Comparison of ENCODE assay signal across 1 mouse cellular context in the genomic region with DNA sequence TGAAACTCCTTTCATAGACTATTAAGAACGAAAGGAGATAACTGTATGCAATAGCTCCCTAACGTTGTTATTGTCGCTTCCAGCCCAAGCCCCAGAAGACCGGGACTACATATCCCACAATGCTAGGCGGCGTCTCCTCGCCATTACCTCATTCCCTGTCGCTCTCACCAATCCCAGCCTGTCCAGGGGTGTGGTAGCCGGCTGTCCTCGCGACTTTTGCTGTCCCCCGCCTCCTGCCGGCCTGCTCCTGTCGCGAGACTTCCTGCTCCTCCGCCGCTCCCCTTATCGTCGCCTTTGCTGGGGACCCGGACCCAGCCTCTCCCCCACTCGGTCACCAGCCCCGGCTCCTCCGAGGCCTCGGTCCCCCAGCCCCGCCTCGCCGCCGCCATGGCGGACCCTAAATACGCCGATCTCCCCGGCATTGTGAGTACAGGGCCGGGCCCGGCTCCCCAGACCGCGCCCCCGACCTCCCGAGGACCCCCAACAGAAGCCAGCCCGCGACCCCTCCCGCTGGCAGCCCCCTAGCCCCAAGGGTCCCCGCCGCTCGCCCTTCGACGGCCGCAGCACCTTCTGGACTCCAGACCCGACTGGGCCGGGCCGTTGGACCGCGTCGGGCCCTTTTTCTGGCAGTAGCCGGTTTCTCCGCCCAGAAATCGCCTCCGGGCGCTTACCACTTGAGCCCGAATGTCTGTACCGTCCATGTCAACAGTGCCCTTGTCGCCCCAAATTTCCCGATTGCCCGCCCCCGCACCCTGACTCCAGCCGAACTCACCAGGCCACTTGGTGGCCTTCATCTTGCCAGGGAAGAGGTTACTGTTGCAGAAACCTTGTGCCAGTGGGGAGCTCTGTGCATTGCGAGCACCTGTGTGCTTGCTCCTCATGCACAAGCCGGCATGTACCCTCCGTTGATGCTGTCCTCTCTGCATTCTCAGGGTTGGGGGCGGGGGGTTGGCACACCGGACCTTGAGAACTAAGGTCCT.
TF ChIP-seq lines count a peak whose summit lies in the region.

A gene (plus strand): TSS at position 257 of the 980 bp plus-strand sequence.

TF ChIP-seq in MEL, 35 proteins besides CTCF, POLR2A, EP300 and RAD21 (continued from another document):
- TF ChIP-seq HCFC1 (IDR thresholded peaks at IDR 0.05; ENCODE audit: low read depth, low read length) (peak; percentile 97), USF1 (IDR thresholded peaks at IDR 0.05; ENCODE audit: low read depth, low read length) (no peak), MXI1 (IDR thresholded peaks at IDR 0.05; ENCODE audit: low read depth, low read length) (no peak; the same call in 1 of the 2 replicates), ETS1 (IDR thresholded peaks at IDR 0.05; ENCODE audit: low read depth, low read length) (no peak; the same call in 1 of the 2 replicates), GATA1 (IDR thresholded peaks at IDR 0.05; ENCODE audit: low read depth, low read length) (no peak), ZKSCAN1 (IDR thresholded peaks at IDR 0.05; ENCODE audit: low read depth, low read length) (no peak)
TF ChIP-seq in MEL: peak in this region for 12.
